Mouse (Mus musculus): ENCODE measurements at regions not wholly inside any gene's neighbourhood (a gene's known extent, or its start where the extent isn't known, plus 50 kb on each side); places are given as distances from the start of the nearest gene placed in this dataset.
"Not testable (repeated sequence)": the region's sequence is repeated elsewhere in the genome, so short reads cannot be mapped to it uniquely, and the experiment has no call there.

DNA sequence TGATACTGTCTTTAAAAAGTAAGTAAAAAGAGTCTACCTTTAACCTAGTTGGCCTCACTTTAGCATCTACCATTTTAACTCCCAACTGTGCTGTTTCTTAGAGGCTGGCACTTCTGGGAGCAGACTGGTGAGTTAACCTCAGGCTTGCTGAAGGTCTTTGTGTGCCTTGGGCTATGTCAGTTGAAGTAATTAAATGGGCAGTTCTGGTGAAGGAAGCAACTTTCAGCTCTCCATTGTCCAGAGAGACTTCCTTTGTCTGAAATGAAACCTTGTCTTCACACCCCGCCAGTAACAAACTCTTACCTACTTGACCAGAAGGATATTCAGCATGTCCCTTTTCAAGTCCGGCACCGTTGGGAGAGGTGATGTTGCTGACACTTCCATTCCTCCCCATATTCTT, 55.5 kb downstream of the Zfp281 start:
- ATAC-seq (ENCODE audit: poor library complexity, severe bottlenecking), result no peak

DNA sequence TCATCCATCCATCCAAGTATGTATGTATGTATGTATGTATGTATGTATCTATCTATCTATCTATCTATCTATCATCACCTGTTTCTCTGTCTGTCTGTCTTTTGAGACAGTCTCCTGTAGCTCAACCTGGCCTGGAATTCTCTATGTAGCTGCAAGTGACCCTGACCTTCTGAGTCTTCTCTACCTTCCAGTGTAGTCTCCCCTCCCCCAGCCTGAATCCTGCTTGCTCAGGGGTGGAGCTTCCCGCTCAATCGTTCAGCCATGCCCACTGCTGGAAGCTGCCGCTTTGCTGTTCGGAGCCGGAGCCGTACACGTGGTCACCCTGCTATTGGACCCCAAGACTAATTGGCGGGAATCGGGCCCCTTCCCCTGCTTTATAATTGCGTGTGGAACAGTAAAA, 57.6 kb downstream of the Zfp281 start:
- ATAC-seq (ENCODE audit: poor library complexity, severe bottlenecking), result not testable (repeated sequence)

DNA sequence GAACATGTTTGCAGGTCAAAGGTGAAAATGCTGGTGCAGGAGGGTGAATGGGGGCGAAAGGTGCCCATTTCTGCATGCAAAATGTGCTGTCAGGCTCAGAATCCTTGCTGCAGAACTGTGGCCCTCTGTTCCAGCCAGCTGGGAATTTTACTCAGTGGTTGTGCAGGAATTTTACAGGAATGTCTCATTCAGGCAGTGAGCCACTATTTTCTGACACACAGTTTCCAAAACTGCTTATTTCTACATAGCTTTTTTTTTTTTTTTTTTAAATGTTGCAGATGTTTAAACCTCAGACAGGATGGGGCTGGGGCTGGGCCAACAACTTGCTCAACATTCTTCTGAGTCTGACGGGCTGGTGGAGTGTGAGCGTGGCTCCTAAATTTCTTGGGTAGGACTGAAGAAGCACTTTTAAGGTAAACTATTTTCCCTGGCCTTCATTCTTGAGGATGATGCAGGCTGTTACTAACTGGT, 58.4 kb downstream of the Zfp281 start:
- ATAC-seq (ENCODE audit: poor library complexity, severe bottlenecking), result peak; percentile 38

DNA sequence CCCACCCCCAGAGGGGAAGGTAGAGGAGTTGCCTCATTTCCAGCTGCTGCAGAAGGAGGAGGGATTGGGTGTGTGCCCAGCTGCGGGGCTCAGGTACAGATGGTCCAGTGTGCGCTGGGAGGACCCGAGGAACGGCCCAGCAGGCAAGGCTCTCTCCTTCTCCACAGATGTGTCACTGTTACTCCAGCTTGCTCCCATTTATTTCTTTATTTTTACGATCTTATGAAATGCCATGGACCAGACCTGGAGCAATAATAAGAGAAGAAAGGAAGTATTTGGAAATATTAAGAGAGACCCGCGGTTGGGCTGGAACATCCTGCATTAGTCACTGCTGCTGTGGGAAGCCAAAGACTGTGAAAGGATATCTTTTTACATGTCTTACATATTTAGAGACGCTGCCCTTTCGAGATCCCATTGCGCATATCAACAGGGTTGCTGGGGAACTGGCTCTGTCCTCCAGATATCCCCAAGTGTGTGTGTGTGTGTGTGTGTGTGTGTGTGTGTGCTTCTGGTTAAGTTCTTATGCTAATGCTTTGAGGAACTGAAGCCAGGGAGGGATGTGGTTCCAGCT, 58.9 kb downstream of the Zfp281 start:
- ATAC-seq (ENCODE audit: poor library complexity, severe bottlenecking), result peak; percentile 59

DNA sequence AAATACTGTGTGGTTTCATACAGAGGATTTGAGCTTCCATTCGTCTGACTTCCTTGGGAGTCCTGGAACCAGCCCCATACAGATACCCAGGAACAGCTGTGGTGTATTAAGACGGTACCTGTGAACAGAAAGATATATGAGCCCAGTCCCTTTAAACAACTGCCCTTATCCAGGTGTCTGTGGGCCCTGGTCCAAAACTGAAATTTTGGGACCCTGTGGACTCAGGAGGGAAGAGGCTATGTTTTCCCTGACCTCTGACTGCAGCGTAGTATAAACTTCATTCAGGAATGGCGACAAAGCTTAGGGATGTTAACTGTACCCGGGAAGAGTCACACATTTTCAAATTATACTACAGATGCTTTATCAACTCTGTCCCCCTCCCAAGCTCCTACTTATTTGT, 59.8 kb downstream of the Zfp281 start:
- ATAC-seq (ENCODE audit: poor library complexity, severe bottlenecking), result no peak

DNA sequence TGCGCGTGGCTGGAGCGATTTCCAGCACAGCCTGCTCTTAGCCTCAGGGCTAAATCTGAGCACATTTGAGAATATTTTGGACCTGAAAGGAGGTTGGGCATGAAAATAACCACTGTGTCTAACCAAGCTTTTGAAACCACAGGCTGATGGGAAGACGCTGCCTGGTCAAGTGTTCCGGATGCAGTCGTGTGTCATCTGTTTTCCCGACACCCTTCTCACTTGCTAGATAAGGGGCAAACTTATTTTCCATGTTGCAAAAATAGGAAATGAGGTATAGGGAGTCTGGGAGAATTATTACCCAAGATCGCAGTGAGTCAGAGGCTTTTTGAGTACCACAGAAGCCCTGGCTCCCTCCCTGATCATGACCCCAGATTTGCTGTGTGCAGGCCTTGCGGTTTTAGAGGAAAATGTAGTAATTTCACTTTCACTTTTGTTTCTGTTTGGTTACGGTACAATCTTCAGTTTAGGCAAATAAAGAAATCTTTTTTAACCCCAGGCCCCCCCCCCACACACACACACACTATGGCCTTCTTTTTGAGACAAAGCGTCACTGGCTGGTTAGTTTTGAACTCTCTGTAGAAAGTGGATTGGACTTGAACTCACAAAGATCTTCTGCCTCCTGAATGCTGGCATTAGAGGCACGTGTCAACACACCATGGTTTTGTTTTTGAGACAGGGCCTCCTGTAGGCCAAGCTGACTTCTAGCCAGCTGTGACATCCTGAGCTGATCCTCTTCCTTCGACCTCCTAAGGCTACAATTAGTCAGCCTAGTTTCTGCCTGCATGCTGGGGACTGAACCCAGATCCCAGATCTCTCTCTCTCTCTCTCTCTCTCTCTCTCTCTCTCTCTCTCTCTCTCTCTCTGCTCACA, 60.7 kb downstream of the Zfp281 start:
- ATAC-seq (ENCODE audit: poor library complexity, severe bottlenecking), result peak; percentile 68

DNA sequence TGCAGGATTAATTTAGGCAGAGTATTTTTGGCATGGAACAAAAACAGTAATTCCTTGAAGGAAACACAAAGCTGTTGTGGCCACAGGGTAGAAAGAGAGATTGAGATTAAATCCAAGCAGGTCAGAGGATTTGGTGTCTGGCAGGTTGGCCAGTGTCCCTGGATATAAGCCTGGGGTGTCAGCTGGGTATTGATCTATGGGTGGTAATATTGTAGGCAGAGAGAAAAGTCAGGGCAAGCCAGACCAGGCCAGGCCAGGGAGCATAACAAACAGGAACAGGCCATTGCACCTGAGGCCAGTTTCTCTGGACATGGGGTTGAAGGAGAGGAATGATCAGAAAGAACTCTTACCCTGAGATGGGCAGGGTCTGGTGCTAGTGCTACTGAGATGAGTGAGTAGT, 61.8 kb downstream of the Zfp281 start:
- ATAC-seq (ENCODE audit: poor library complexity, severe bottlenecking), result no peak

DNA sequence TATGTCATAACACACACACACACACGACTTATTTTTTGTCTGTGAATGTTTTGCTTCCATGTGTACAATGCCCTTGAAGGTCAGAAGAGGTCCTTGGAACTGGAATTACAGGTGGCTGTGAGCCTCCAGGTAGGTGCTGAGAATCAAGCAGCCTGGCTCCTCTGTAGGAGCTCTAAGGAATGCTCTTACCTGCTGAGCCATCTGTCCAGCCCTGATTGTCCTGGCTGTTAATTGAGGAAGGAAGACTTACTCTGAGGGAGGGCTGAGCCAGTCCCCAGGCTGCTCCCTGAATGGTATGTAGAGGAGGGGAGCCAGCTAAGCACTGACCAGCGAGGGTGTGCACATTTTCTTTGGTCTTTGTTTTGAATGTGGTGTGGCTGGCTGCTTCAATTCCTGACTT, 65.4 kb downstream of the Zfp281 start:
- ATAC-seq (ENCODE audit: poor library complexity, severe bottlenecking), result no peak

DNA sequence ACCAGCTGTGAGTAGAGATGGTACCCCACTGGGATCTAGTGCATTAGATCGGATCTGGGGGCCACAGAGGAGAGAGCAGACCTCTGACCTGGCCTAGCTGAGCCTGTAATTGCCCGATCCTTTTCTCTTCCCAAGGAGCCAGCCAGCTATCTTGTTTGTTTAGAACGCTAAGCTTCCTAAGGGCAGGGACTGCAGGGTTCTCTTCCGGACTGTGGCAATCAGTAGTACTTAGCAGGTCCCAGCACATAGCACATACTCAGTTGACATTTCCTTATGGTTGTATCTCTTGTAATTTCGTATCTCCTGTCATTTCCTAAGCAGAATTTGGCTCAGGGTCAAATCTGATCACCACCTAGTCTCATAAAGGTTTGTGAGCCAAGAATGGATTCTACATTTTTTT, 68.7 kb downstream of the Zfp281 start:
- ATAC-seq (ENCODE audit: poor library complexity, severe bottlenecking), result no peak

DNA sequence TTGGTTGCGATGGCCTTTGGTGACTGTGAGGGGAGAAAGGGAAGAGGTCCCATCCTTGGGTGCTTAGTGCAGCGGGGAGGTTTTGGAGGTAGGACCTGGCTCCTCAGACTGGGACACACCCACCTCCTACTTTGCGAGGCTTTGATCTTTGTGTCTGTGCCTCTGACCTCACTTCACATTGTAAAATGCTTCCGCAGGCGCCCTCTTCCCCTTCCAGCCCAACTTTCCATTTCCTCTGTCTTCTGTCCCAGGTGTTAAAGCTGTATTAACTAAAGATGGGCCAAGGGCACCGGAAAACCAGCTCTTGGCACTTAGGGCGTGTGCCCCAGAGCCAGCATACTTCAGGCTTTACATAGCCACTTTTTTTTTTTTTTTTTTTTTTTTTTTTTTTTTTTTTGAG, 70.3 kb downstream of the Zfp281 start:
- ATAC-seq (ENCODE audit: poor library complexity, severe bottlenecking), result peak; percentile 73

DNA sequence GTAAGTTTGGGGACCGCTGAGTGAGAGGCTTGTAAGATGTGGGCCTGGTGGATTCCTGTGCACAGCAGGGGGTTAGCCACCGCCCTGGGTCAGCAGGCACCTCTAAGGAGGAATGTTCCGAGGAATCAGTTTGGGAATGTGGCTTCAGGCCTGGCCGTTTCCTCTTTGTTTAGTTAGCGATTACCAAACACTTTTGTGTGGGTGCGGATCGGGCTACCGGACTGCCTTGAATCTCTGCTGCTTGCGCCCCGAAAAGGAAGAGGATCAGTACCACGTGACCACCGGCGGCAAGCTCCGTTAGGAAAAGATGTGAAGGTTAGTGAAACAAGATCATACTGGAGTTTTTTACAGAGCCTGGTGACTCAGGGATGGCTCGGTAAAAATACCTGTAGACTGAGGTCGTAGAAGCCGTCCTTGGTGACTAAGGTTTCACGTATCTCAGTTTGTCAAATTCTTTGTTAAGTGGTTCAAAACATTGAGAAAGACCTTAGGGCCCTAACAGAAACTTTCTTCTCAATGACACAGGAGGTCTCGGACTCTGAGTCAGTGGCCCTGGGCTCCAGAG, 71.5 kb downstream of the Zfp281 start:
- no peak for ATAC-seq (ENCODE audit: poor library complexity, severe bottlenecking)

DNA sequence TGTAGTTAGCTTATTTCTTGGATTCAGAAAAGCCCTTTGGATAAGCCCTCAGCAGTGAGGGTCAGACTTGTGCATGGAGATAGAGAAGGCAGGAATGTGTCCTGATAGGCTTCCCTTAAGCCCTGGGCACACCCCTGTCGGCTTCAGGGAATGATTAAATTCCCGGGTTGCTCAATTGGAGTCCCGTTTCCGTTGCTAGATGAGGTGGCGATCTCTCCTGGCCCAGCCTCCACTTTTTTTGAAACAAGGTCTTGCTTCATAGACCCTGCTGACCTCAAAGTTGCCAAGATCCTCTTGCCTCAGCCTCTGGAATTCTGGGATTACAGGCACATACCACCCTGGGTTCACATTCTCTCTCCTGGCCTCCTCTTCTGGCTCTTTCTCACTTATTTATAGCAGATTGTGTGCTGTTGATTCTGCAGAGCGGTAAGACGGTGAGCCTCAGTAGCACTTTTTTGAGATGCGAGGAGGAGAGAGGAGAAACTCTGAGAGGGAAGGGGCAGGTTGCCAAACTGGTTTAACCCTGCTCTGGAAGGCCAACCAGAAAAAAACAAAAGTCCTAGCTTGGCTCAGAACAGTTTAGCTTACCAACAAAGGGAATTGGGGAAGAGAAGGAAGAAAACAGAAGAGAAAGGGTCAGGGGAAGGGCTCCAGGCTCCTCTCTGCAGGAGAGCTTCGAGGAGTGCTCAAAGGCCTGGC, 73.9 kb downstream of the Zfp281 start:
- 0 out of 2 replicates have a peak, but pooled peaks have one; percentile 4 for ATAC-seq (ENCODE audit: poor library complexity, severe bottlenecking)

DNA sequence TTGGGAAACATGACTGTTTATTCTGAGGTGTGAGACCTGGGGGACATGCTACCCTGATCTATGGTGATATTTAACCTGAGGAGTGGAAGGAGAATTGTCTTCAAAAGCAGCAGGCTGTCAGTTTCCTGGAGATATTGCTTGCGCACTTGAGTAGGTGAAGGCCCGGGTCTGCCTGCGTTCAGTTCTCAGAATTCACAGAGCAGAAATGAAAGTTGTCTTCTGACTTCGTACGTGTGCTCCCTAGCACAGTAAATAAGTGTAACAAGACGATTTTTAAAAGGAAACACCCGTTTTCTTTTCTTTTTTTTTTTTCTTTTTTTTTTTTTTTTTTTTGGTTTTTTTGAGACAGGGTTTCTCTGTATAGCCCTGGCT, 74.4 kb downstream of the Zfp281 start:
- ATAC-seq (ENCODE audit: poor library complexity, severe bottlenecking), result no peak

DNA sequence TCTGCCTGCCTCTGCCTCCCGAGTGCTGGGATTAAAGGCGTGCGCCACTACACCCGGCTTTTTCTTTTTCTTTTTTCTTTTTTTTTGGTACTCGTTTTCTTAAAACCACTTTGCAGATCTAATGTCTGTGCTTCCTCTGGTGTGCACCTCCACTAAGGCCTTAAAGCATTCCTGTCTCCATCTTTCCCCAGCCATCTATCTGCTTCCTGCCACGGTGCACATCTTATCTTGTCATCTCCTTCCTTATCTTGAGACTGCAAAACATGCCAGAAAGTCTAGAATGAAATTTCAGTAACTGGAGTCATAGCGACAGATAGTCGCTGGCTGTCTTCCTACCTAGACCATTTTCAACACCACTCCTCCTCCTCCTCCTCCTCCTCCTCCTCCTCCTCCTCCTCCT, 74.9 kb downstream of the Zfp281 start:
- no peak for ATAC-seq (ENCODE audit: poor library complexity, severe bottlenecking)

DNA sequence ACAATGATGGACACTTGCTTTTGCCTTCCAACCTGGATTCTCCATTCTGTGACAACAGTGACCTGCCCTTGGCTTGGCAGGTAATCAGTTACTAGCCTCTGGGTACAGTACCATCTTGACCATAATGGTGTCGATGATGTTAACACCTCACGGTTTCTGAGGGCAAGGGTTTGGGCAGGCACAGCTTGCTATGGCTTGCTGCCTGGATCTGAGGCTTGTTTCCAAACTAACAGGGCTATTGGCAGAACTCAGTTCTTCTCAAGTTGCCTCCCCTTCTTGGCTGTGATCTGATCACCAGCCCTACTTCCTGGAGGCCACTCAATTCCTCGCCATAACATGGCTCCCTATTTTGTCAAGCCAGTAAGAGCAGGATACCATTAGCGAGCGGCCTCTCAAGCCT, 79.4 kb downstream of the Zfp281 start:
- ATAC-seq (ENCODE audit: poor library complexity, severe bottlenecking), result no peak

DNA sequence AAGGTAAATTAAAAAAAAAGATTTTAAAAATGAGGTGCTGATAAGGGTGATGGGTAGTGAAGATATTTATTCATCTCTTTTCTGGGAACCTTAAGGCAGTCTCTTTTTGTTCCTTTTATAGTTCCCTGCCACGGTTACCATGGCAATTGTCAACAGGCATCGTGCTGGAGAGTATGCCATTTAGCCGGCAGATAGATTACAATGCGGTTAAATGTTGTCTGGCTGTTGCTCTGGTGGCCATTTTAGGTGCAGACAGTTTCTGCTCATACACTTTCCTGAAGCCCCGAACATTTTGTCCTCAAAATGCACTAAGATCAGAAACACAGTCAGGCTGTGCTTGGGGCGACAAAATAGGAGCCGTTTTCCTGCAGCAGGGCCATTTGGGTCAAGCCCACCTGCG, 81.8 kb downstream of the Zfp281 start:
- ATAC-seq (ENCODE audit: poor library complexity, severe bottlenecking), result no peak

DNA sequence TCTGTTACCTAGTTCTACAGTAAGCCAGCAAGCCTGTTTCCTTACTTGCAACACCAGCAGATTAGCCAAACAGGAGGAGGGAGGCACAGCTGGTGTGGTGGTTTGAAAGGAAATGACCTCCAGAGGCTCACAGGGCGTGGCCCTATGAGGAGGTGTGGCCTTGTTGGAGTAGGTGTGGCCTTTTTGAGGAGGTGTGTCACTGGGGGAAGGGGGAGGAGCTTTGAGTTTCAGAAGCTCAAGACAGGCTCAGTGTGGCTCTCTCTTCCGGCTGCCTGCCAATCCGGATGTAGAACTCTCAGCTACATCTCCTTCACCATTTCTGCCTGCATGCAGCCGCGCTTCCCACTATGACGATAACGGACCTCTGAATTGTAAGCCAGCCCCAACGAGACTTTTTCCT, 82.7 kb downstream of the Zfp281 start:
- peak; percentile 84 for ATAC-seq (ENCODE audit: poor library complexity, severe bottlenecking)

DNA sequence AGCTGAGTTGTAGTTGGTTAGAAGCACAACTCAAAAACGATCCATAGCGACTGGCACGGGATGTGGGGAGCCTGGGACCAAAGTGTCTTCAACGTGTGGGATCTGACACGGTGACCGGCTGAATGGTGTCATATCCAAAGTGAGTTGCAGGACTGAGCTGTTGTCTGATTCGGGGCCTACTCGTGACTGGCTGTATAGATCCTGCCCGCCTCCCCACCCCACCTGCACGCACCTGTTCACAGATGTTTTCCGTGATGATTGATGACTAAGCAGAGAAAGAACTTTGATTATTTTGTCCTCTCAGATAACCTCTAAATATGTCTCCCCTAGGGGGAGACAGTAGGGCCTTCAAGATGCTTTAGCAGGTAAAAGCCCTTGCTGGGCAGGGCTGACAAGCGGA, 83.2 kb downstream of the Zfp281 start:
- ATAC-seq (ENCODE audit: poor library complexity, severe bottlenecking), result no peak

DNA sequence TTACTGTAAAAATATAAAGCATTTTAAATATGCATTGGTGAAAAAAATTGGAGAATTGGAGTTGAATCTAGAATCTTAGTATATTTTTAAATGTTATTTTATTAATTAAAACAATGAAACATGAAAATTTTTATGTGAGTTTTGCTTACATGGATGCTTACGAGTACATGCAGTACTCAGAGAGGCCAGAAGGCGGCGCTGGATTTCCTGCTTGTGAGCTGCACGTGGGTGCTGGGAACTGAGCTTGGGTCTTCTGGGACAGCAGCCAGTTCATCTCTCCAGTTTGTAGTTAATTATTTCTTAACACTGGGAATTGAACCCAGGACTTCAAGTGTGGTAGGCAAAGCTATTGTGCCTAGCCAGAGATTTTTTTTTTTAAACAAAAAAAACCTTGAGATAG, 85.5 kb downstream of the Zfp281 start:
- no peak for ATAC-seq (ENCODE audit: poor library complexity, severe bottlenecking)

DNA sequence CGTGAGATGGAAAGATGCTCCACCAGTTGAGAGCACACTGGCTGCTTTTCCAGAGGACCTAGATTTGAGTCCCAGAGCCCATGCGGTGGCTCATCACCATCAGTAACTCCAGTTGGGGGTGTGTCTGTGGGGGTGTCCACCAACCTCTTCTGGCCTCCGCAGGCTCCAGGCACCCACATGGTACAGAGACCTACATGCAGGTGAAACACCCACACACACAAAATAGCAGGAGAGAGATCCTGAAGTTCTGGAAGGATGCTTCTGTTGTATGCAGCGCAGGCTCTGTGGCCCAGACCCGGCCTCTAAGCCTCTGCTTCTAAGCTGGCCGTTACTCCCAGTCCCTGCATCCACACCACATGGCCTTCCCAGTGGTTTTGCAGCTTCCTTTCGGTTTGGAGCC, 86.5 kb downstream of the Zfp281 start:
- ATAC-seq (ENCODE audit: poor library complexity, severe bottlenecking), result no peak

DNA sequence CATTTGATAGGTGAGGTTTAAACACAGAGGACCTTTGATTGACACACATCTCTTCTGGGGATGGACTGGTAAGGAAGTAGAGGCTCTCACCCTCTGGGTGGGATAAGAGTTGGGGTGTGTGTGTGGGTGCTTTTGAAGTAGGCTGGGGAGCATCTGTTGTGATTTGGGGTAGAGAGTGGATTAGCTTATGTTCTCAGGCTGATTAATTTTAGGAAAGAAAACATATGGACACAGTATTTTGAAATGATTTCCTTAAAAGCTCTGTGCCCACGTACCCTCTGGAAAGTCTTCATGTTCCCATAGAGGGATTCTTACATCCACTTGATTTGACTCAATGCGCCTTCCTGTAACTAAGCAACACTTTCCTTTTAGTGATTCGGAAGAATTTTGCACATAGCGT, 89.4 kb downstream of the Zfp281 start:
- no peak for ATAC-seq (ENCODE audit: poor library complexity, severe bottlenecking)

DNA sequence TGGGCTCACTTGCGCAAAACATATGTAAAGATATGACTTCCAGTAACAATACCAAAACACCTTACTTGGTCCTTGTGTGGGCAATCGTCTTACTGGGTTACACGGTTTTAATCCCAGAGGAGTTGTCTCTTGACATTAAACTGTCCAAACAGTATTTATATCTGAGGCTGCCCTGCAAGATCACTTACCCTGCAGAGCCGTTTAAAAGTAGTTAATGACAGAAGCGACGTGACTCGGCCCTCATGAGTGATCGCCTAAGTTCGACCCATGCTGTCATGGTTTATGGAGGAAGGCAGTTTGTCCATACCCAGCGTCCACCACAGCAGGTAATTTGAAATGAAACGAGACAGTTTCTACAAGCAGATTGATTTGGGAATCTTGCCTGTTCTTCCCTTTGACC, 90.3 kb downstream of the Zfp281 start:
- no peak for ATAC-seq (ENCODE audit: poor library complexity, severe bottlenecking)
